Mouse (Mus musculus) kidney, postnatal 10 days (tissue): ENCODE results near the gene Anks6.

Source experiments
- DNase-seq: peaks from one replicate; pipeline ENCODE4 v3.0.0; 2021; ENCODE audit warnings: mixed read lengths

Anks6 gene

GRCm38 (mm10) chr4:46988824-46989223 is 68.4 kb downstream of the Anks6 start:
- no peak for DNase-seq

- no peak for DNase-seq
Measured at GRCm38 (mm10) chr4:46988257-46988656, 69.0 kb downstream of the Anks6 start.

GRCm38 (mm10) chr4:46987809-46988208 is 69.4 kb downstream of the Anks6 start:
- no peak for DNase-seq

- DNase-seq: no peak
Measured at GRCm38 (mm10) chr4:46986054-46986453, 71.2 kb downstream of the Anks6 start.

GRCm38 (mm10) chr4:46982912-46983311 is 74.3 kb downstream of the Anks6 start:
- no peak for DNase-seq

- no peak for DNase-seq
Measured at GRCm38 (mm10) chr4:46982094-46982493, 75.1 kb downstream of the Anks6 start.

- DNase-seq: no peak
Measured at GRCm38 (mm10) chr4:46978371-46978770, 78.9 kb downstream of the Anks6 start.

GRCm38 (mm10) chr4:46977161-46977560 is 80.1 kb downstream of the Anks6 start:
- no peak for DNase-seq

GRCm38 (mm10) chr4:46976671-46977071 is 80.6 kb downstream of the Anks6 start:
- no peak for DNase-seq

- no peak for DNase-seq
Measured at GRCm38 (mm10) chr4:46973322-46973721, 83.9 kb downstream of the Anks6 start.

GRCm38 (mm10) chr4:46967981-46968380 is 89.2 kb downstream of the Anks6 start:
- DNase-seq: no peak

GRCm38 (mm10) chr4:46966551-46966950 is 90.7 kb downstream of the Anks6 start:
- peak; percentile 16 for DNase-seq
